ENCODE assay signal across 27 mouse cellular contexts in genomic region chr11:110284185-110284787, GRCm38 (mm10). TPM values are rescaled to one million over a fixed set of nuclear protein-coding genes. Genes with fewer than 3 reads are reported as not detected.
DNase-seq lines count a peak whose midpoint lies in the region; ATAC-seq and TF ChIP-seq lines count a peak whose summit lies in the region.
"Had no signal": no experiment of that assay in that cellular context is flagged by ENCODE, and none has a peak within 500 bp of the region (broad histone marks: within the 10 kb centered on the region; RNA-seq: fewer than 3 reads in every experiment).

No protein-coding gene starts in this region.

- H3K4me3 ChIP-seq in heart, embryonic 13.5 days: no peak overlapping the region
- H3K4me3 ChIP-seq in liver, embryonic 15.5 days (replicated peaks): peak overlapping the region; percentile 38
- H3K4me3 ChIP-seq in left cerebral cortex, adult 2 months: no peak overlapping the region
- H3K4me3 ChIP-seq in neural tube, embryonic 15.5 days (replicated peaks): no peak overlapping the region
- H3K4me3 ChIP-seq: forebrain, embryonic 15.5 days; heart, embryonic 12.5 days; hindbrain, embryonic 10.5 days; kidney, embryonic 15.5 days; layer of hippocampus, adult 2 months; neural tube, embryonic 12.5 days had no signal

- no peak for DNase-seq in heart, adult 9 months (ENCODE audit: low spot score in 2 of 2)
- DNase-seq in left cerebral cortex, adult 2 months (ENCODE audit: extremely low spot score in 1 of 2, low spot score in 2 of 2): no peak
- DNase-seq in neural tube, embryonic 10.5 days (ENCODE audit: extremely low spot score, low spot score): no peak
- DNase-seq: adrenal gland, postnatal 36 days; gastrocnemius, postnatal 36 days; heart, adult 18-20 months; heart, postnatal 10 days; kidney, adult 18-20 months; kidney, postnatal 25 days; lung, postnatal 4 days had no signal

- WGBS in heart, embryonic 13.5 days: 59% methylated on average over 9 of the region's 9 CpGs
- WGBS in liver, embryonic 15.5 days (ENCODE audit: insufficient replicate concordance): 28% methylated on average over 9 of the region's 9 CpGs
- 92% methylated on average over 9 of the region's 9 CpGs for WGBS in neural tube, embryonic 15.5 days

- intact Hi-C loops in left cerebral cortex, adult 2 months (cut with DNase I): no loop called here

- no peaks in the 10 kb centered on the region for H3K36me3 ChIP-seq in heart, embryonic 13.5 days
- H3K36me3 ChIP-seq in liver, embryonic 15.5 days (replicated peaks): no peaks in the 10 kb centered on the region
- H3K36me3 ChIP-seq in neural tube, embryonic 15.5 days: peaks cover 24% of the 10 kb centered on the region
- H3K36me3 ChIP-seq: forebrain, embryonic 15.5 days; G1E; heart, embryonic 12.5 days; hindbrain, embryonic 10.5 days; kidney, embryonic 15.5 days; neural tube, embryonic 12.5 days had no signal

- H3K27ac ChIP-seq in heart, embryonic 13.5 days (replicated peaks): no peak overlapping the region
- 0 out of 2 replicates have a peak overlapping the region, but pooled peaks have one; percentile 7 for H3K27ac ChIP-seq in liver, embryonic 15.5 days (replicated peaks)
- no peak overlapping the region for H3K27ac ChIP-seq in left cerebral cortex, adult 2 months
- no peak overlapping the region for H3K27ac ChIP-seq in neural tube, embryonic 15.5 days (replicated peaks)
- H3K27ac ChIP-seq: forebrain, embryonic 15.5 days; hindbrain, embryonic 10.5 days; kidney, embryonic 15.5 days; layer of hippocampus, adult 2 months; neural tube, embryonic 12.5 days had no signal

- no peaks in the 10 kb centered on the region for H3K27me3 ChIP-seq in heart, embryonic 13.5 days (replicated peaks)
- no peaks in the 10 kb centered on the region for H3K27me3 ChIP-seq in liver, embryonic 15.5 days
- no peaks in the 10 kb centered on the region for H3K27me3 ChIP-seq in neural tube, embryonic 15.5 days (replicated peaks)
- H3K27me3 ChIP-seq: forebrain, embryonic 15.5 days; heart, embryonic 12.5 days; kidney, embryonic 15.5 days; neural tube, embryonic 12.5 days had no signal

- no peak for ATAC-seq in heart, embryonic 13.5 days (ENCODE audit: extremely low read depth, insufficient number of reproducible peaks, low FRiP score, low TSS enrichment)
- ATAC-seq in erythroid progenitor cell, adult 5-6 weeks (replicated peaks; ENCODE audit: low FRiP score, poor library complexity, severe bottlenecking): peak; percentile 81
- peak; percentile 83 for ATAC-seq in liver, embryonic 15.5 days (ENCODE audit: insufficient read depth)
- ATAC-seq in megakaryocyte progenitor cell, adult 5-6 weeks (replicated peaks; ENCODE audit: poor library complexity): peak; percentile 75
- no peak for ATAC-seq in neural tube, embryonic 15.5 days (ENCODE audit: low FRiP score)
- ATAC-seq: forebrain, embryonic 15.5 days; hindbrain, embryonic 16.5 days; lung, postnatal 0 days; midbrain, embryonic 16.5 days had no signal

- H3K9ac ChIP-seq in heart, embryonic 13.5 days: peak overlapping the region; percentile 7; the same call in 1 of the 2 replicates
- H3K9ac ChIP-seq in liver, embryonic 15.5 days: no peak overlapping the region
- no peak overlapping the region for H3K9ac ChIP-seq in neural tube, embryonic 15.5 days (replicated peaks)
- H3K9ac ChIP-seq: forebrain, embryonic 15.5 days; heart, embryonic 12.5 days; kidney, embryonic 15.5 days; neural tube, embryonic 12.5 days had no signal

- no peaks in the 10 kb centered on the region for H3K9me3 ChIP-seq in heart, embryonic 13.5 days
- no peaks in the 10 kb centered on the region for H3K9me3 ChIP-seq in liver, embryonic 15.5 days (replicated peaks)
- no peaks in the 10 kb centered on the region for H3K9me3 ChIP-seq in neural tube, embryonic 15.5 days (replicated peaks)
- H3K9me3 ChIP-seq: forebrain, embryonic 15.5 days; heart, embryonic 12.5 days; hindbrain, embryonic 10.5 days; kidney, embryonic 15.5 days; neural tube, embryonic 12.5 days had no signal

- H3K4me2 ChIP-seq in heart, embryonic 13.5 days: peak overlapping the region; percentile 24; the same call in 1 of the 2 replicates
- H3K4me2 ChIP-seq in liver, embryonic 15.5 days: peak overlapping the region; percentile 58
- H3K4me2 ChIP-seq in neural tube, embryonic 15.5 days: no peak overlapping the region
- H3K4me2 ChIP-seq: forebrain, embryonic 15.5 days; heart, embryonic 12.5 days; kidney, embryonic 15.5 days; midbrain, embryonic 11.5 days; neural tube, embryonic 12.5 days had no signal

- peaks cover 14% of the 10 kb centered on the region for H3K4me1 ChIP-seq in heart, embryonic 13.5 days
- H3K4me1 ChIP-seq in liver, embryonic 15.5 days (replicated peaks): peaks cover 4% of the 10 kb centered on the region; the same call in 1 of the 2 replicates
- H3K4me1 ChIP-seq in neural tube, embryonic 15.5 days: no peaks in the 10 kb centered on the region
- H3K4me1 ChIP-seq: forebrain, embryonic 15.5 days; hindbrain, embryonic 10.5 days; kidney, embryonic 15.5 days; neural tube, embryonic 12.5 days had no signal

- TF ChIP-seq CTCF in left cerebral cortex, adult 2 months (IDR thresholded peaks at IDR 0.05): no peak

RNA-seq across cellular contexts. Expression of gene Abca6, which starts 32.7 kb away (rescaled TPM):
- 0.71 and 0.75 TPM in 2 replicates for polyA plus RNA-seq in heart, embryonic 13.5 days (2015; fragmentation: Nextera tagmentation; extraction: Ambion mirVana)
- 2.2 TPM in 1 of 2 replicates, not detected in the other for total RNA-seq in erythroid progenitor cell, adult 5-6 weeks (2015; ENCODE audit: low replicate concordance)
- 0.38 TPM in 1 of 2 replicates, not detected in the other for total RNA-seq in erythroid progenitor cell, adult 5-6 weeks (2017; ENCODE audit: low replicate concordance)
- 6.3 and 6.9 TPM in 2 replicates for polyA plus RNA-seq in liver, embryonic 15.5 days (2015; fragmentation: Nextera tagmentation; extraction: Ambion mirVana)
- 1.3 TPM in 1 of 2 replicates, not detected in the other for total RNA-seq in megakaryocyte progenitor cell, adult 5-6 weeks (2015)
- 0.04 and 1.2 TPM in 2 replicates for total RNA-seq in megakaryocyte progenitor cell, adult 5-6 weeks (2017)
- total RNA-seq in left cerebral cortex, adult 2 months (2021): 1 to 10 TPM; 1.4 to 1.7 TPM
- 0.22 and 0.47 TPM in 2 replicates for polyA plus RNA-seq in neural tube, embryonic 15.5 days (2015; fragmentation: Nextera tagmentation; extraction: Ambion mirVana)
- total RNA-seq: G1E had no signal
- polyA plus RNA-seq: G1E; limb, embryonic 11.5 days had no signal

RNA-seq across cellular contexts. Expression of gene Abca5, which starts 53.2 kb away (rescaled TPM):
- polyA plus RNA-seq in heart, embryonic 13.5 days (2015; fragmentation: Nextera tagmentation; extraction: Ambion mirVana): 1.8 and 1.9 TPM in 2 replicates
- total RNA-seq in erythroid progenitor cell, adult 5-6 weeks (2015; ENCODE audit: low replicate concordance): not detected in 2 replicates
- total RNA-seq in erythroid progenitor cell, adult 5-6 weeks (2017; ENCODE audit: low replicate concordance): 0.13 TPM in 1 of 2 replicates, not detected in the other
- polyA plus RNA-seq in liver, embryonic 15.5 days (2015; fragmentation: Nextera tagmentation; extraction: Ambion mirVana): 0.55 and 0.86 TPM in 2 replicates
- 0.02 and 0.52 TPM in 2 replicates for total RNA-seq in megakaryocyte progenitor cell, adult 5-6 weeks (2015)
- total RNA-seq in megakaryocyte progenitor cell, adult 5-6 weeks (2017): 0.20 and 0.62 TPM in 2 replicates
- total RNA-seq in left cerebral cortex, adult 2 months (2021): 10 to 100 TPM; 44.3 to 46.9 TPM
- 10.6 and 11.0 TPM in 2 replicates for polyA plus RNA-seq in neural tube, embryonic 15.5 days (2015; fragmentation: Nextera tagmentation; extraction: Ambion mirVana)
- polyA plus RNA-seq: G1E had no signal

Comparison
In these comparisons a context has a peak if more than half of its experiments do, and no peak if none do; other contexts are left out.
1. ATAC-seq: peak in erythroid progenitor cell, adult 5-6 weeks (single experiment), liver, embryonic 15.5 days (single experiment) and megakaryocyte progenitor cell, adult 5-6 weeks (single experiment); none in heart, embryonic 13.5 days (single experiment) and neural tube, embryonic 15.5 days (single experiment).
2. RNA of gene Abca5, which starts 53.2 kb away (total RNA-seq): 44.3 to 46.9 TPM in left cerebral cortex, adult 2 months; 0.02 to 0.62 TPM in megakaryocyte progenitor cell, adult 5-6 weeks and 0.13 TPM in erythroid progenitor cell, adult 5-6 weeks; every median in the first group is over 10 times any median in the second.